Mouse (Mus musculus) ovary, adult 18-20 months (tissue): ENCODE results near the gene Pex5.
A peak's percentile ranks its signal among the peaks of the same experiment; 100 is the strongest.
"Not testable (repeated sequence)": the region's sequence is repeated elsewhere in the genome, so short reads cannot be mapped to it uniquely, and the experiment has no call there.

Source experiments
- DNase-seq: peaks from one replicate; pipeline ENCODE4 v3.0.0; 2022; ENCODE audit warnings: low spot score, mixed read lengths

Gene Pex5

DNA sequence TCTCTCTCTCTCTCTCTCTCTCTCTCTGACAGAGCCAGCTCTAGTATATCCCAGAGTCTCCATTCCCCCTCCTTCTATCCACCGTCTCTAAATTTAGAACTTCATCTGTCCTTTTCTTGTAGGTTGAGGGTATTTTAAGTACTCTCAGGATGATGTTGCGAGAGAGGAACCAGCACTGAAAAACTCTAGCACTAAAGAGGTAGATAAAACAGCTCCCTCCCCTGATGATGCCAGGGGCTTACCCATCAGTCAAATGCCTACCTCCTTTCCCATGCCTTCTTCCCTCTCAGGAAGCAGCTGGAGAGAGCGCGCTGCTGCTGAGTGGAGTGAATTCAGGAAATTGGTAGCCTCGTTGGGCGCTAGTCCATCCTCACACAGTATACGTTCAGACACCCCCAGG, 12.4 kb upstream of the Pex5 start:
- DNase-seq, result no peak

- no peak for DNase-seq
These were observed 11.7 kb upstream of the Pex5 start for GRCm38 (mm10) chr6:124426604-124427003.

DNA sequence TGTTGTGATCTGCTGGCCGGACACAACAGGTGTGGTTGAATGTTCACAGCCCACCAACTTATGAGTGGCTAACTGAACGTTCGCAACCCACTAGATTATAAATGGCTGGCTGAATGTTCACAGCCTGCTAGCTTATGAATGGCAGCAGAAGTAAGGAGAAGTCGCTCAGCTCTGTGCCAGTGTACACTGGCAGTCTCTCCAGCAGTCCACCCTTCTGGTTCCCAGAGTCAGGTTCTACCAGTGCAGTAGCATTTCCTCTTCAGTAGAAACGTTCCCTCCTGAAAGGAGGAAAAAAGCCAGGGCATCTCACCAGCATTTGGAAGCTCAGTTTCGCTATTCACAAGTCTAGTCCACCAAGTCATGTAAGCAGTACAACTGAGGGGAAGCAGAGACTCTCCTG, 10.7 kb upstream of the Pex5 start:
- no peak for DNase-seq

GRCm38 (mm10) chr6:124425042-124425441, 10.2 kb upstream of the Pex5 start:
- DNase-seq, result not testable (repeated sequence)

- no peak for DNase-seq
These were observed 9.2 kb upstream of the Pex5 start for GRCm38 (mm10) chr6:124424068-124424498.

- no peak for DNase-seq
These were observed 3.8 kb upstream of the Pex5 start for GRCm38 (mm10) chr6:124418686-124419085.

DNA sequence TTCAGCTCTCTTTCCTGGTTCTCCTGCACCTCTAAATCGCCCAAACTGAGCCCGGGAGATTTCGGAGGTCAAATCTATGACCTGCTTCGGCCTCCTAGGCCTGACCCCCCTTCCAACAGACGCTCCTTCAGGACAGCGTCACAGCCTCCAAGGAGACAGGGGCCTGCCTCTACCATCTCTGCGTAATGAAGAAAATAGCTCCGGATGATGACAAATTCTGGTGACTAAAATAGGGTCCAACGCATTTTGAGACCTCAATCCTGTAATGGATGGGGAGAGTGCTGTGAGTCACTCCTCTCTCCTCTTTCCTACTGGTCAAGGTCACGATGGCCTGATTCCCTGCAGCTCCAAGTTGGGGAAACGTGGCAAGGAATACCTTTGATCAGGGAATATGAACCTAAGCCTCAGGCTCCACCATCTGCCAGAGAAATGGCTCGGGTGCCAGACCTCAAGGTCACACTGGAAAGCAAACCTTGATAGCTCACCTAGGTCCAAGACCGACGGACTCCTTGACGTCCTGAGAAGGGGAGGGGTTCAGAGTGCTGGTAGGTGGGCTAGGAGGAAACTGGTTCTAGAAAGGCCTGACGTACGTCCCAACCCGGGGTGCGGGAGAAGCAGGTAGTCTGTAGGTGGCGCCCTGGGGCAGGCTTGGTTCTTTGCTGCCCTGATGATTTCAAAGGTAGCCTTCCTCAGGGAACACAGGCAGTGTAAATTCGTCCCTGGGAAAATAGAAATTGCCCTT, 651 bp upstream of the Pex5 start:
- peak; percentile 47 for DNase-seq

- DNase-seq, result peak; percentile 31
These were observed 529 bp downstream of the Pex5 start for GRCm38 (mm10) chr6:124414150-124414926.

DNA sequence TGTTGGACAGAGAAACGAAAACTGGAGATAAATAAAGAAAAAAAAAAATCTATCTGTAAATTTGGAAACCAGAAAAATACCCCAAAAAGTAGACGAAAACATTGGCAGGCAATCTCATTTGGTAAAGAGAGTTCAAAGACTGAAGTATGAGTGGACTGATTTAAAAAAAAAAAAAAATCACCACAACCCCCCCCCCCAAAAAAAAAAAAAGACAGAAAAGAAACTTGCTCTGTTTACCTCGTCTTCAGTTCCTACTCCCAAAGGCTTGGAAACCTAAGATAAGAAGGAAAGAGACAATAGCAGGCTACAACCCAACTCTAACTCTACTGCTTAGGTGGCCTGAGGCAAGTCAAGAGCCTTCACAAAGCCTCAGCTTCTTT, 1.1 kb downstream of the Pex5 start:
- no peak for DNase-seq

GRCm38 (mm10) chr6:124408355-124408754, 6.5 kb downstream of the Pex5 start:
- no peak for DNase-seq

DNA sequence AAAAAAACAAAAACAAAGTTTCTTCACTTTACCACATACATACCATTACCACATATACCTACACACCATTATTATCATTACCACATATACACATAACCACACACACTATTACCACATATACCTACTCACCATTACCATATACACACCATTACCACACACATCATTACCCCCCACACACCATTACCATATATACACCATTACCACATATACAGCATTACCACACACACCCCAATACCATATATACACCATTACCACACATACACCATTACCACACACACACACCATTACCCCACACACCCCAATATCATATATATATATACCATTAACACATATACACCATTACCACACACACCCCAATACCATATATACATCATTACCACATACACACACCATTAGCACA, 7.7 kb downstream of the Pex5 start:
- DNase-seq, result no peak

GRCm38 (mm10) chr6:124406326-124406725, 8.5 kb downstream of the Pex5 start:
- DNase-seq, result no peak

GRCm38 (mm10) chr6:124399738-124400137, 15.1 kb downstream of the Pex5 start:
- no peak for DNase-seq

DNA sequence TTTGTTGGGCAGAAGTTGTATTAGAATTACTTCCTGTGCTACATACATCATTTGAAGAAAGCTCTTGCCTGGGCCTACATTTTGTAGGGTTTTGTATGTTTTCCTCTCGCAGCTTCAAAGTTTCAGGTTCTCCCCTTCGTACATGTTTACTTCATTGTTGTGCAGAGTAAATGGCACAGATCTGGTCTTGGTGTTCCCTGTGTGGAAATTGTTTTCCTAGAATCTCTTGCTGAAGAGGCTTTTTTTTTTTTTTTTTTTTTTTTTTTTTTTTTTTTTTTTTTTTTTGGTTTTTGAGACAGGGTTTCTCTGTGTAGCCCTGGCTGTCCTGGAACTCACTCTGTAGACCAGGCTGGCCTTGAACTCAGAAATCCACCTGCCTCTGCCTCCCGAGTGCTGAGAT, 19.9 kb downstream of the Pex5 start:
- DNase-seq, result not testable (repeated sequence)

DNA sequence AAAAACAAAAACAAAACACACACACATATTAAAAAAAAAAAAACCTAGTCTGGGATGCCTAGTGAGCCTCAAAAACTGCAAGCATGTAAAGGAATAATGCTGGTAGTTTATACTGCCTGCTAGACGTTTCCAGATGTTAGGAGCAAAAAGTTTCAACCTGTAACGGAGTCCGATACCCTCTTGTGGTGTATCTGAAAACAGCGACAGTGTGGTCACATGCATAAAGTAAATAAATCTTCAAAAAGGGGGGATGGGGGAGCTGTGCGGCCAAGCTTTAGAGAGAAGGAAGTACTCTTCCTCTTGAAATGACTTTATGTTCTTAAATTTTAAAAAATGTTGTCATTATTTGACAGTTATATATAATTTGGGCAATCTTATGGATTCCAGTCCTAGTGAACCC, 34.7 kb downstream of the Pex5 start:
- DNase-seq, result no peak

DNA sequence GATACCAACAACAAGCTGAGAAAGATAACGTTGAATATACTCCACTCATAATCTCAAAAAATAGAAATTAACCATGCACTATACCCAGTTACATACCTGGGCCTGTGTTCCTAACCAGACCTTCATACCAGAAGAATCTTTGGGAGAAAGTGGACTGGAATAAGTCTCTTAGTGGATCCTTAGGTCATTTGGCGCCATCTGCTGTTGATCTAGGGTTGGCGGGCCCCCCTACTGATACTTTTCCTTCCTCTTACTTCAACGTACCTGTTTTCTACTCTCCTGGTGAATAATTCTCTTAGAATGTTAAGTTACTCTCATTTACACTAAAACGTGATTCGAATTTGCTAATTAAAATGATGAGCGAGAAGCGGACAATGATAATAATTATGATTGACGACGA, 35.5 kb downstream of the Pex5 start:
- DNase-seq, result no peak

GRCm38 (mm10) chr6:124377494-124378255, 37.2 kb downstream of the Pex5 start:
- no peak for DNase-seq

- DNase-seq, result no peak
These were observed 38.6 kb downstream of the Pex5 start for GRCm38 (mm10) chr6:124376311-124376710.

- no peak for DNase-seq
These were observed 39.4 kb downstream of the Pex5 start for GRCm38 (mm10) chr6:124375435-124375884.

GRCm38 (mm10) chr6:124374683-124375082, 40.2 kb downstream of the Pex5 start:
- DNase-seq, result no peak

- no peak for DNase-seq
These were observed 41.2 kb downstream of the Pex5 start for GRCm38 (mm10) chr6:124373584-124374206.

- DNase-seq, result no peak
These were observed 50.5 kb downstream of the Pex5 start for GRCm38 (mm10) chr6:124364328-124364727.
